Mouse (Mus musculus): ENCODE results near the gene Arhgap28.

Gene Arhgap28

GRCm38 (mm10) chr17:67988920-67989621 is 14.8 kb downstream of the Arhgap28 start:
- DNase-seq: no peak

DNA sequence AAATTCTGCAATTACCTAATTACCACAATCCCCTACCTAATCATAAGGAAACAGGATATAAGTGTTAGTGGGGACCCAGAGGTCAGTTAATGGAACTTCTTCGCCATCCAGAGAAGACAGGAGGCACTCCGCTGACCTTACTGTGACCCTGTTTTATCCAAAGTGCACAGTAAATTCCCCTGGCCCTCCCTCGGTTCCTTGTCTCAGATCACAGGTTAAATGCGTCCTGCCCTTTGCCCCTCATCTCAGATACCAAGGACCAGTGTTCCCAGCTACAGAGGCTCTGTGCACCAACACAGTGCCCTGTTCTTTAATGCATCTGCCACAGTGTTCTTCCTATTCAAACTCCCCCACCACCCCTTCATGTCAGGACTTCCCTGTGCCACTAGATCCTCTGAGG is 18.4 kb downstream of the Arhgap28 start:
- no peak for DNase-seq

GRCm38 (mm10) chr17:67980573-67980972 is 23.3 kb downstream of the Arhgap28 start:
- no peak for DNase-seq

DNA sequence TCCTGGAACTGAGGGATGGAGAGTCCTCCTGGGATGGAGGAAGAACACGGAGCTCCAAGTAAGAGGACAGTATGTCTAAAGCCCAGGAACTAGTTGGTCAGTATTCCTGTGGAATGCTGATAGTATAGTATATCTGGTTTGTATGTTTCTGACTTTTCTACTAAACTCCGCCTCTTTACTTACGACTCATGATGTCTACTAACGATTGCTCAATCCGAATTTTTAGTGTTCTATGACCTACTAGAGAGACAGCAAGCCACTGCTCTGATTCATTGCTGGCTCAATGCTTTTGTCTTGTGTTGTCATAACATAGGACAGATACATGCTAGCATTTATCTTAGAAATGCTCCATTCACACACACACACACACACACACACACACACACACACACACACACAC is 24.7 kb downstream of the Arhgap28 start:
- DNase-seq: no peak

DNA sequence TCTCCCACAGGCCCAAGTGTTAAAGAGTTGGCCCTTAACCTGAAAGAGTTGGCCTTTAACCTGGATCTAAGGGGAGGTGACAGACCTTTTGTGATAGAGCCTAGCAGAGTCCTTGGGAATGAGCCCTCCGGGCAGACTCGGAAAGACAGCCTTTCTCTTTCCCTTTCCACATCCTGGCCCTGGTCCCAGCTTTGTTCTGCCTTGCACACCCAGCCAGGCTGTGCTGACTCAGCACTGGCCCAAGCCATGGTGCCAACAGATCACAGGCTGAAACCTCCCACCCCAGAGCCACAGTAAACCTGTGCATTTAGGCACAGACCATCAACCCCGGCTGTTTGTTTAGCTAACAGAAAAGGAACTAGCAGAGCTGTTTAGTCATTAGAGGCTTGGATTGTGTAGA is 25.1 kb downstream of the Arhgap28 start:
- DNase-seq: no peak

DNA sequence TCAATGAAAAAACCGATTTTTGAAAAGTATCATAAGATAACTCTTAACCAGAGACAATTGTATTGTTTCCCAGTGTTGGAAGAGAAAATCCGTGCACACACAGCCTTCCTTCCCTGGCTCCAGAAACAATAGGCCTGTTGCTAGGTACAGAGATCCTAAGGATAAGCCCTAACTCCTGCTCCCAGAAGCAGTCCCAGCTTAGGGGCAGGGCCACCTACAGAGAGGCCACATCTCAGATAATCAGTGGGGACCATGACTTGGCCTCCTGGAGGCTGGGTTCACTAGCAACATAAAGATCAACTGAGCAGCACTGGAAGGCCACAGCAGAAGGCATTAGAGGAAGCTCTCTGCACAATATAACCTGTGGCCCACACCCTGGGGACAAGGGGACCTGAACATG is 27.5 kb downstream of the Arhgap28 start:
- no peak for DNase-seq

GRCm38 (mm10) chr17:67976027-67976426 is 27.9 kb downstream of the Arhgap28 start:
- no peak for DNase-seq

DNA sequence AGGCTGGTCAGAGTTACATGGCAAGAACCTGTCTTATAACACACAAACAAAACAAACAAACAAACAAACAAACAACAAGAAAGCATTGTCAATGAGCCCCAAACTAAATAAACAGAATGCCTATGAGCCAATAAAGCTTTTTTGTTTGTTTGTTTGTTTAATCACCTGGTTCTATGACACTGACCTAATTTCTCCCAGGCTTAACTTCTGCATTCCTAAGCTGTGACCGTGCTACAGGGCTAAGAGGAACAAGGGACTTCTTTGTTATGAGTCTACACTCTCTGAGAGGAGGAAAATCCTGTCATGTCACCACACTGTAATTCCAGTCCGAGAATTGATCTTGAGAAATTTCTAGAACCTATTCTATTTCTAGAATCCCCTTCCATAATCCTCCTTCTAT is 29.2 kb downstream of the Arhgap28 start:
- DNase-seq: no peak

GRCm38 (mm10) chr17:67966853-67967540 is 36.9 kb downstream of the Arhgap28 start:
- DNase-seq: no peak

- no peak for DNase-seq
These were observed 41.1 kb downstream of the Arhgap28 start for GRCm38 (mm10) chr17:67962858-67963257.

GRCm38 (mm10) chr17:67962020-67962419 is 41.9 kb downstream of the Arhgap28 start:
- DNase-seq: no peak

DNA sequence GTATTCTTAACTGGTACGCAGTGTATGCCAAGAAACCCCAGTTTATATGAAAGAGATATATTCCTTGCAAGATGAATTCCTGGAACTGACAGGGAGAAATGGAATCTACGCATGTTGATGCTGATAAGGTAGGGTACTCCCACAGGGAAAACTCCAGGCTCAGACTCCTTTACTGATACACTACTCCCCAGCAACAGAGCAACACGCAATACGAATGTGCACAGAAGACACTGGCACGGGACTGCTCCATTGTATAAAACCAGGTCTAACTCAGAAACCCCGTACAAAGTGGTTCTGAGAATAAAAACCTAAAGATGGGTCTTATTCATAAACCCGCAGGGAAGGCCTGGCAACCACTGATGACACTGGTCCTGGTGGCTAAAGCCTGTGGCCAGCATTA is 45.0 kb downstream of the Arhgap28 start:
- DNase-seq: no peak

DNA sequence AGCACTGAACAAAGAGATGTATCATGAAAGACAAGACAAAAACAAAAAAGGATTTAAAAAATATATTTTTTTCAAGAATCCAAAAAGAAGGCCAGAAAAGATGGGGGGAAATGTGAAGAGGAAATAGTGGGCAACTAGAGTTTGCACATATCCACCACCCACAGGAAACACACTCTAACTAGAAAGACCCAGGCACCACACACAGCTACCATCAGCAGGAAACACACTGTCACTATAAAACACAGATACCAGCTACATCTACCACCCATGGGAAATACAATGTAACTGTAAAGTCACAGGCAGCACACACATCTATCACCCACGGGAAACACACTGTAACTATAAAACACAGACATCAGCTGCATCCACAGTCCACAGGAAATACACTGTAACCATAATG is 46.3 kb downstream of the Arhgap28 start:
- DNase-seq: no peak

GRCm38 (mm10) chr17:67955876-67956690 is 47.8 kb downstream of the Arhgap28 start:
- DNase-seq: no peak

DNA sequence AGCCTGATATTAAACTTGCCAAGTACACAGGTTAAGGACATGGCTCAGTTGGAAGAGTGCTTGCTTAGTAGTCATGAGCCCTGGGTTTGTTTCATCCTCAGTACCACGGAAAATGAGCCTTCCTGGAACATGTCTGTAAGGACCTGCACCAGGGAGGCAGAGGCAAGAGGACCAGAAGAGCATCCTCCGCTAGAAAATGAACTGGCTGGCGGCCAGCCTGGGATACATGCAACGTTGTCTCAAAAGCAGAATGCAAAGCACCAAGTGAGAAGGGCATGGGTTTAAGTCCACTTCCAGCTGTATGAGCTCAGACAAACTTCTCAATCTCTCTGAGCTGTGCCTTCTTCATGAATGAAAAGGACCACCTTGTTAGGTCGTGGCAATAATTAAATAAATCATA is 49.0 kb downstream of the Arhgap28 start:
- no peak for DNase-seq

GRCm38 (mm10) chr17:67950523-67951213 is 53.3 kb downstream of the Arhgap28 start:
- no peak for DNase-seq

- no peak for DNase-seq
These were observed 55.3 kb downstream of the Arhgap28 start for GRCm38 (mm10) chr17:67948601-67949000.

DNA sequence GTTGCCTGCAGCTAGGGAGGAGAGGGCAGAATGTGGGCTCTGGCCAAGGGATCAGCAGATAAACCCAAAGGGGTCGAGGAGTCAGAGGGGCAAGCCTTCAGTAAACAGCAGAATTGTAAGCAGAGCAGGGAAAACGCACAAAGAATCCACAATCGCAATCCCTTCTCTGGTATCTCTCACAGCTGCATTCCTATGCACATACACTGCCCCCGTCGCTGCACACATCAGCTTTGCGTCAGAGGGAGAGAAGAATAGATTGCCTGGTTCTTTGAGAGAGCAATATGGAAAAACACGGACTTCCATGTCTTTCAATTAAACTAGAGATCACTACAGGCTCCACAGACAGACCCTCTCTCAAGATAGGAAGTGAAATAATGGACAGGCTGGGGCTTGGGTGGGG is 58.5 kb downstream of the Arhgap28 start:
- no peak for DNase-seq

DNA sequence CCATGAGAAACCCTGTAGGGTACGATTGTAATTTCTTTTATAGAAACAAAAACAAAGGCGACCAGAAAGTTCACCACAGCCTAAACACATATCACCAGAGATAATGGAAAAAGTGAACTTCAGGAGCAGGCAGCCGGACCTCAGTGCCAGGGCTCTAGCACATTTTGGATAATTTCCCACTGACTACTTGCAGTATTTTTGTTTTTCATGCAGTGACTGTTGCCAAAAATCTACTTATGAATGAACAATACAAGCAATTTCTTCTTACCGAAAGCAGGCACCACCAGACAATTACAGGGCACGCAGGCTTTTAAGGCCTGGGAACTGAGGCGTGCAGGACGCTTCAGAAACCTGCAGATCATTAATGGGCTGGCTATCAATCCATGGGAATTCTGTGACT is 59.7 kb downstream of the Arhgap28 start:
- DNase-seq: no peak

DNA sequence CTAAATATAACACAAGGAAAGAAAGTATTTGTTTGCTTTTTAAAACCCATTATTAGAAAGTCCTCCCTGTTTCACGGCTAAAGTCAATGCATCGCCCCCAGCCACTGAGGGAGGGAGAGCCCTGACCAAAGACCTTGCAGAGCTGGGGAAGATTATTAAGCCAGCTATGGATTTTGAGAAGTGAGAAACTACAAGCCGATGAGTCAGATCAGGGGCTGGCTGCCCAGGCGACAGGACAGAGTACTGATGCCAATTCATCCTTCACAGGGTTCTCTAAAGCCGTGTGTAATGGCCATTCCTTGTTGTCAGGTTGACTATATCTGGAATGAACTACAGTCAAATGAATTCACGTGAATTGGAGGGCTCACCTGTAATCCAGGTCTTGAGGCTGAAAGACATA is 62.9 kb downstream of the Arhgap28 start:
- no peak for DNase-seq

- DNase-seq: no peak
These were observed 66.9 kb downstream of the Arhgap28 start for GRCm38 (mm10) chr17:67937050-67937449.

DNA sequence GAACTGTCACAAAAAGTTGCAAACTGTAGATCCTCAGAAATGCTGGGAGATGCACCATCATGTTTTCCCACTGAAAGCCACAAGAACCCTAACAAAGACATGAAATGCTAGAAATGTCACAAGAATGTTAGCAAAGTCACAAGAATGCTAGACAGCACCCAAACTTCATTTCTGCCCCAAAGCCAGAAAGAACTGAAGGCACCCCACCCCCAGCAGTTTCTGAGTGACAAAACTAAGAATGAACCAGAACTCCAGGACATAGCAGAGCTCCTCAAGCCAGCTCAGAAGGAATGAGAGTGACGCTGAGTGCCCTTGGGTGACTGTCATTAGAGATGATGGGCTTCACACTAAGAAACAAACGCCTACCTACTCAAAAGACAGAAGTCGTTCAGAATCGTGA is 68.4 kb downstream of the Arhgap28 start:
- DNase-seq: no peak

DNA sequence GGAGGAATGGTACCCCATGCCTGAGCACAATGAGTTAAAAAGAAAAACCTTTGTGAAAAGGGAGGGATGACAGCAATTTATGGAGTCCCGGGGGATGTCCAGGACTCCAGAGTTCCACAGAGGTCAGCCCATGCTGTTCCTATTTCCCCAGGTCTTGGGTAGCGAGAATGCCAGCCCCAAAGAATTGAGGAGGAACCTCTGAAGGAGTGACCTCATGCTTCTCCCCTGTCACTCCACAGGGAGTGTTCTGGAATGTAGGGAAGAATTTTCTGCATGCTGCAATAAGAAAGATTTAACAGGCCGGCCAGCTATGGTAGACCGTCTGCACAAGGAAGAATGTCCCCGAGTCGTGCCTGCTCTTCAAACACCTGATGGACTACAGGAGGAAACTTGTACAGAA is 72.5 kb downstream of the Arhgap28 start:
- DNase-seq: no peak

Measured in thymus, postnatal 4 days (tissue).